Mouse (Mus musculus): ENCODE results near the gene Dnajb9. TPM values are rescaled to one million over a fixed set of nuclear protein-coding genes. Genes with fewer than 3 reads are reported as not detected.

Gene Dnajb9
- total and polyA plus RNA-seq, 2 experiments from 2014 or later, result 18.8 to 23.3 TPM

DNA sequence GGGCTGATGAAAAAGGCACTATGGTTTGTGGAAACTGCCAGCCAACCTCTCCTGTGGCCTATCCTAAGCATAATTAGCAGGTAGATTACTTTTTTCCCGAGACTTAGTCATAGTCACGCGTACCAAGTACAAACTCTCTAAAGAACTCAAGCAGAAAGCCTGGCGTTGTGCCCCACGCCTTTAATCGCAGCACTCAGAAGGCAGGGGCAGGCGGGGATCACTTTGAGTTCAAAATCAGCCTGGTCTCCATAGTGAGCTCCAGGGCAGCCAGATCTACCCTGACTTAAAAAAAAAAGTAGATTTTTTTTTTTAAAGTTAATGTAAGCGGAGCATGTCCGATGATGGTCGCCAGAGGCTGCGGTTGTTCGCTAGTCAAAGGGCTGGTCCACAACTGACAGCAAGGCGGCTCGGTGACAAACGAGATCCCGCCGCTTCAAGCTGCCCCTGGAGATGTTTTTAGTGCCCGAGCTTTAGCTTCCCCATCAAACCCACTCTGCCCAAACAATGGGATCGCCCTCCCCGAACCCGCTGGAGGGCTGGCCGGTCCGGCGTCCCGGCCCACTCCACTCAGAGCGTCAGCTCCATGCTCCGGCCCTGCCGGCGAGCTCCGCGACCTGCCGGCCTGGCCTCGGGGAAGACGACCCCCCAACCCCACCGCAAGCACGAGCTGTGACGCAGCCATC, 844 bp downstream of the Dnajb9 start:
- Histone ChIP-seq H3K4me2 (ENCODE audit: low read depth, low read length) (peak overlapping the region; percentile 87), H3K27me3 (ENCODE audit: control insufficient read depth, insufficient read depth, low read length) (no peaks in the 10 kb centered on the region), H3K9ac (replicated peaks; ENCODE audit: low read depth, low read length) (peak overlapping the region; percentile 93), H3K9me3 (replicated peaks; ENCODE audit: control insufficient read depth, low read length) (no peaks in the 10 kb centered on the region), H3K4me3 (ENCODE audit: low read depth, low read length) (peak overlapping the region; percentile 100), H3K36me3 (replicated peaks; ENCODE audit: control insufficient read depth, insufficient read depth, low read length) (peaks cover 9% of the 10 kb centered on the region), H3K4me1 (ENCODE audit: control insufficient read depth, insufficient read depth) (peaks cover 3% of the 10 kb centered on the region; the same call in 1 of the 2 replicates), H3K27ac (ENCODE audit: low read depth) (peak overlapping the region; percentile 90)
- ATAC-seq (ENCODE audit: insufficient read depth, low read depth) (peak; percentile 6), DNase-seq (ENCODE audit: low spot score) (peak; percentile 35)
- TF ChIP-seq CTCF (IDR thresholded peaks at IDR 0.05; ENCODE audit: low read depth) (no peak), EP300 (IDR thresholded peaks at IDR 0.05; ENCODE audit: low read depth) (no peak)
- under 1% methylated on average over 37 of the region's 37 CpGs for WGBS

DNA sequence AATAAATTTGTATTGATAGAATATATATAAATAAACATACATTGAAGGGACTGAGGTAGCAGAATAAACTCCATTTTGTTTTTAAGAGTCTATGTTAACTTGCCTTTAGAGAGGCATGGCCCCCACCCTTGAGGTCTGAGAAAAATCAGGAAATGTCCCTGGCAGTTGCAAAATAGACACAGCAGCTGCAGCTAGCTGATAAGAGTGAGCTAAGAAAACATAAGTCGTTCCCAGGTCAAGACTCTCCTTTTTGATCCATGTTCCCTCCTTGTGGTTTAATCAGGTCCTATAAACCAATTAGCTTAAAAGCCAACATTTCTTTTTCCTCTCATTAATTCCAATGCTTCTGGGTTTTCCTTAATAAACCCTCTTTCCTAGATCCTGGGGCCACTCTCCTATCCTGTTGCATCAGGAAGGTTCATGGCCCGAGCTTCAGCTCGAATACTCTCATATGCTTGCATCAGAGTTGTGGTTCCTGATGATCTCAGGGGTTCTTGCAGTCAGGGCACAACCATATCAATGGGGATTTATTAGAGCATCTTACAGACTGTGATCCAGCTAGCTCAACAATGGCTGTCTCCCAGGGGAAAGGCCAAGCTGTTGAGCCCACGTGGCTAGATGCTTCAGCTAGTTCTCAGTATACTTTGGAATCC, 12.1 kb downstream of the Dnajb9 start:
- no peak for TF ChIP-seq CTCF (IDR thresholded peaks at IDR 0.05; ENCODE audit: low read depth)
- no peak for TF ChIP-seq EP300 (IDR thresholded peaks at IDR 0.05; ENCODE audit: low read depth)
- 26% methylated on average over 4 of the region's 4 CpGs for WGBS
- Histone ChIP-seq H3K9me3 (replicated peaks; ENCODE audit: control insufficient read depth, low read length) (no peaks in the 10 kb centered on the region), H3K4me1 (ENCODE audit: control insufficient read depth, insufficient read depth) (no peaks in the 10 kb centered on the region), H3K36me3 (replicated peaks; ENCODE audit: control insufficient read depth, insufficient read depth, low read length) (no peaks in the 10 kb centered on the region), H3K4me2 (ENCODE audit: low read depth, low read length) (no peak overlapping the region), H3K27ac (ENCODE audit: low read depth) (no peak overlapping the region), H3K27me3 (ENCODE audit: control insufficient read depth, insufficient read depth, low read length) (no peaks in the 10 kb centered on the region), H3K9ac (replicated peaks; ENCODE audit: low read depth, low read length) (no peak overlapping the region), H3K4me3 (ENCODE audit: low read depth, low read length) (no peak overlapping the region)
- peak; percentile 24; the same call in 1 of the 2 replicates for ATAC-seq (ENCODE audit: insufficient read depth, low read depth)
- peak; percentile 32 for DNase-seq (ENCODE audit: low spot score)

DNA sequence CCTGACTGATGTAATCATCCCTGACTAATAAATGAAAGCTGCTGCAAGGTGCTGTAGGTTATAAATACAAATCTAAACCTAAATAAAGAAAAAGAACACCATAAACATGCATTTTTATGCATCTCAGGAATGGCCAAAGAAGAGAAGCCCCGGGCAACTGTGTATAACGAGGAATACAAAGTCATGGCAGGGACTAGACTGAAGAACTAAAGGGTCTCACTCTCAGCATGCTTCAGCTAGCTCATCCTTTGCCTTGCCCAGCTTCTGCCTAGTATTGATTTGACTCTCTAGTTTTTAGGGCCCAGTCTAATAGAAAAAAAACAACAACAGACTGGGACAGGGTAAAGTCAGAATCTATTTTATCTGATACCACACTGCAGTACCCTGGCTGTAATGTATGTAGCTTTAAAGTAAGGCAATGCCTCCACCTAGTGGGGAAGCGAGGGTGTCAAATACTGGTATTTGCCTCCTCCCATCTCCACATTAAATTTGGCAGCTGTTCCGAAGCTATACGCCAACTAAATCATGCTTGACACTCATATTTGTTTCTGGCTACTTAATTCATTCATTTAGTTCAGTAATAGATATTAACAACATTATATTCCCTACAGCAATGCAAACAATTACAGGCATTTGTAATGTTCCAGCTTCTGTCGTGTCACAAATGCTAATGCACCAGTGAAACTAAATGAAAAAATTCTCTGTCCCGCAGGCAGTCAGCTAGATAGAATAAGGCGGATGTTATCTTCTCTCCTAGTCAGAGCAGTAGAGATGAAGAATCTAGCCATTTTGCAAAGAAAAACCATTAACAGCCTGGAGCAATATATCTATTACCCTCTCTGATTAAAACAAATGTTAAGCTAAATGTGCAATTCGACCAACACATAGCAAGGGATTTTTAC, 28.8 kb downstream of the Dnajb9 start:
- no peak for ATAC-seq (ENCODE audit: insufficient read depth, low read depth)
- H3K4me1 ChIP-seq (ENCODE audit: control insufficient read depth, insufficient read depth), result no peaks in the 10 kb centered on the region

DNA sequence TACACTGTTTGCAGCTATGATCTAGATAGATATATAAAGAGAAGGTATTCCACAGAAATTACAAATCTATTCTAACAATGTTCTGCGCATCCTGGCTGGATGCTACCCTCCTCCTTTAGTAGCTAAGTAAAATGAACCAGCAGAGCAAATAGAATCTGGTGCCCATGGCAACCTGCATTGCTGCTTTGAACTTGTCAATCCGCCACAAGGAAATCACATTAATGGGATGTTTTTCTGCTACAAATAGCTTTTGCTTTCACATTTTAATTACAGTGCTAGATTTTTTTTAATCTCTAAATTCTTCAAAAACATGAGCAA, 33.1 kb downstream of the Dnajb9 start:
- H3K27ac ChIP-seq (ENCODE audit: low read depth), result no peak overlapping the region
- DNase-seq (ENCODE audit: low spot score) (no peak), ATAC-seq (ENCODE audit: insufficient read depth, low read depth) (no peak)
- TF ChIP-seq EP300 (IDR thresholded peaks at IDR 0.05; ENCODE audit: low read depth), result no peak
- no peak for TF ChIP-seq CTCF (IDR thresholded peaks at IDR 0.05; ENCODE audit: low read depth)
- no peak overlapping the region for H3K9ac ChIP-seq (replicated peaks; ENCODE audit: low read depth, low read length)
- no peak overlapping the region for H3K4me3 ChIP-seq (ENCODE audit: low read depth, low read length)
- no peaks in the 10 kb centered on the region for H3K27me3 ChIP-seq (ENCODE audit: control insufficient read depth, insufficient read depth, low read length)
- no peaks in the 10 kb centered on the region for H3K9me3 ChIP-seq (replicated peaks; ENCODE audit: control insufficient read depth, low read length)
- H3K36me3 ChIP-seq (replicated peaks; ENCODE audit: control insufficient read depth, insufficient read depth, low read length), result no peaks in the 10 kb centered on the region
- H3K4me2 ChIP-seq (ENCODE audit: low read depth, low read length), result no peak overlapping the region
- no peaks in the 10 kb centered on the region for H3K4me1 ChIP-seq (ENCODE audit: control insufficient read depth, insufficient read depth)
- 76% methylated on average over 2 of the region's 2 CpGs for WGBS

More for the DNA sequence above, 28.8 kb downstream of the Dnajb9 start:
- no peak overlapping the region for H3K9ac ChIP-seq (replicated peaks; ENCODE audit: low read depth, low read length)
- H3K27me3 ChIP-seq (ENCODE audit: control insufficient read depth, insufficient read depth, low read length), result no peaks in the 10 kb centered on the region
- no peak overlapping the region for H3K4me3 ChIP-seq (ENCODE audit: low read depth, low read length)
- H3K4me2 ChIP-seq (ENCODE audit: low read depth, low read length), result no peak overlapping the region
- H3K9me3 ChIP-seq (replicated peaks; ENCODE audit: control insufficient read depth, low read length), result no peaks in the 10 kb centered on the region
- WGBS, result 38% methylated on average over 9 of the region's 9 CpGs
- no peak overlapping the region for H3K27ac ChIP-seq (ENCODE audit: low read depth)
- no peaks in the 10 kb centered on the region for H3K36me3 ChIP-seq (replicated peaks; ENCODE audit: control insufficient read depth, insufficient read depth, low read length)
- TF ChIP-seq EP300 (IDR thresholded peaks at IDR 0.05; ENCODE audit: low read depth) (no peak), CTCF (IDR thresholded peaks at IDR 0.05; ENCODE audit: low read depth) (peak; percentile 67)
- peak; percentile 43 for DNase-seq (ENCODE audit: low spot score)

DNA sequence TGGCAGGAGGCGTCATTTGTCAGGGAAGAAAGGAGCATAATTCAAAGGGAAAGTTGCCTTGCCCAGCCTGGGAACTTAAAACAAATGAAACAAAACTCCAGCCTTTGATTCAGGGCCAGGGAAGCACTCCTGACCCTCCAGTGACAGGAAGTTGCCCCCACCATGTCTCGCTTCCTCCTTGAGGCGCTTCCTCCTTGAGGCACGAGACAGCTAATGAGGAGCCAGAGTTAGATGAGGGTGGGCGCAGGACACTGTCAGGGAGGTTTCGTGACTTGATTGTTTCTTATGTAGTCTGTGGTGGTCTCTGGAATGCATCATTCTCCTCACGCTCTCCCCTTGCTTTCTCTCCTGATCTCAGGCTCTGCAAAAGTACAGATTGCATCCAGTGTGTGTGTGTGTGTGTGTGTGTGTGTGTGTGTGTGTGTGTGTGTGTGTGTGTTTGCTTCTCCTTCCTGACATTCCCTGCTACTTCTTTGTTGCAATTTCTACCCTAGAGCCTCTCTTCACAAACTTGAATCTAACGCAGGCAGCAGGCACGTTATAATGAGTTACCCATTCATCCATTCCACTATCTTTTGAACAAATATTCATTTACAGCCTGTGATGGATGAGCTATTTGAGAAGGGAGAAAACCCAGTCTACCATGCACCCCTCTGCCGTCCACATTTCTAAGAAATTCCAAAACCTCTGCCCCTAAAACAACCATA, 33.6 kb downstream of the Dnajb9 start:
- no peaks in the 10 kb centered on the region for H3K9me3 ChIP-seq (replicated peaks; ENCODE audit: control insufficient read depth, low read length)
- H3K4me1 ChIP-seq (ENCODE audit: control insufficient read depth, insufficient read depth), result no peaks in the 10 kb centered on the region
- H3K9ac ChIP-seq (replicated peaks; ENCODE audit: low read depth, low read length), result no peak overlapping the region
- WGBS, result 57% methylated on average over 10 of the region's 10 CpGs
- H3K27ac ChIP-seq (ENCODE audit: low read depth), result no peak overlapping the region
- DNase-seq (ENCODE audit: low spot score) (no peak), ATAC-seq (ENCODE audit: insufficient read depth, low read depth) (no peak)
- no peak overlapping the region for H3K4me3 ChIP-seq (ENCODE audit: low read depth, low read length)
- no peak for TF ChIP-seq EP300 (IDR thresholded peaks at IDR 0.05; ENCODE audit: low read depth)
- TF ChIP-seq CTCF (IDR thresholded peaks at IDR 0.05; ENCODE audit: low read depth), result no peak
- no peaks in the 10 kb centered on the region for H3K27me3 ChIP-seq (ENCODE audit: control insufficient read depth, insufficient read depth, low read length)
- H3K36me3 ChIP-seq (replicated peaks; ENCODE audit: control insufficient read depth, insufficient read depth, low read length), result no peaks in the 10 kb centered on the region
- H3K4me2 ChIP-seq (ENCODE audit: low read depth, low read length), result 0 out of 2 replicates have a peak overlapping the region, but pooled peaks have one; percentile 10
